Mouse (Mus musculus) layer of hippocampus, adult 9-11 months (tissue): ENCODE results near the gene Mpeg1.

Experiments
- DNase-seq: peaks from one replicate; pipeline ENCODE4 v3.0.0; 2022

Gene Mpeg1

DNA sequence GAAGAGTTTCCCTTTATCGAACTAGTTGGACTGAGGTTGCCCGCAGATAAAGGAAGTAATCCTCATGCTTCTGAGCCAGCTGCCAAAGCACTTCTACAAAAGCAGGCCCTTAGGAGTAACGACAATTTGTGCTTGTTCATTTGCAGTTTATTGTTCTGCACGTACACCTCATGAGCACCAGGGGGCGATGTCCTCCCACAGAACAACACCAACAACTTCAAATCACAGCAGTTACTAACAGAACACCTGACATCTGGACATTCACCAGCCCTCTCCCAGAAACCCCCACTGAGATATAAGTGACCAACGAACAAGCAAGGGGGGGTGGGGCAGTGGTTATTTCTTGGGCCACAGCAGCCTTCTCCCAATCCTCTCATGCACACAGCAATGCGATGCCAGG, 5.6 kb downstream of the Mpeg1 start:
- peak; percentile 81 for DNase-seq

DNA sequence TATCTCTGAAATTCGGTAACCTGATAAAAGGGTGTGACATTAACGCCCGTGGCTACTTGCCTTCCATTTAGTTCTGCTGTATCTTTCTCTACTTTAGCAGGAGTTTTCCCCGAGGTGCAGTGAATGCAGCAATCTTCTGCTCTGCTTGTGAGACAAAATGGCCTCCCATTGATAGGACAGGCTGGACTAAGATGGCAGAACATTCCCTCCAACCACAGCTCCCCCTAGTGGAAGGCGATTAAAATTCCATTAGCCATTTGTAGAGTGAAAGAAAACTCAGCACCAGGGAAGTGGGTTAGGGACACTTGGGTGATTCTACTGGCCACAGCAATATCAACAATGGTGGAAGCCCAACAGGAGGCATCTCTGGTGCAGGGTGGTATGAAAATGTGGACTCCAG, 6.9 kb downstream of the Mpeg1 start:
- peak; percentile 19 for DNase-seq

DNA sequence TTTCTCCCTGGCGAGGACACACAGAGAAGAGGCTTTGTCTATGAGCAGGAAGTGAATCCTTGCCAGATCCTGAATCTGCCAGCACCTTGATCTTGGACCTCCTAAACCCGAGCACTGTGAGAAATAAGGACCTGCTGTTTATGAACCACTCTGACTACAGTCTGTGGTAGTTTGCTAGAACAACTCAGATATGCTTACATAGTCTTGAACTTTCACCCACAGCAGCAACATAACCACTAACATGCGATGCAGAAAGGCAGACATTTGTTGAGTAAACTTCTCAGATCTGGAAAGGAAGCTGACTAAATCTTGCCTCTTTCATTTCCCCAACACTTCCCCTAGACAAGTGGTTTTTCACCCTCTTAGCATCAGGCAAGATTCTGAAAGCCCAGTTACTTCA, 11.3 kb downstream of the Mpeg1 start:
- DNase-seq = no peak

DNA sequence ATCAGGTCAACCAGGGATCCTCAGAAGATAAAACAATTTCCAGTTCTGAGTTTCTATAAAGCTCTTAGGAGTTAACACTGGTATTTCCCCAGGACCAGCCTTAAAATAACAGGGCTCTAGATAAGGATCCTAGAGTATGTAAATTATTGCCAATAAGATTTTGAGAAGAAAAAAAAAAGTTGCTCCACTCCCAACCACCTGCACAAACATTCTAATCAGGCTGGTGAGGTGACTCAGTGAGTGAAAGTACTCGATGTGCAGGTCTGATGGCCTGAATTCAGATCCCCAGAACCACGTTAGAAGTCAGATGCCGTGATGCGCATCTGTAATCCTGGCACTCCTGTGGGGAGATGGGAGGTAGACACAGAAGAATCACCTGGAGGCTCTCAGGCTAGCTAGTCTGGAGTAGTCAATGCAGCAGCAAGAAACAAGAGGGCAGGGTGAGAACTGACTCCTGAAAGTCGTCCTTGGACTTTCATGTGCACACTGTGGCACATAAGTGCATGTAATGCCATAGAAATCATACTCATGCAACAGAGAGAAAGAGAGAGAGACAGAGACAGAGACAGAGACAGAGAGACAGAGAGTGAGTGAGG, 11.9 kb downstream of the Mpeg1 start:
- DNase-seq = no peak

DNA sequence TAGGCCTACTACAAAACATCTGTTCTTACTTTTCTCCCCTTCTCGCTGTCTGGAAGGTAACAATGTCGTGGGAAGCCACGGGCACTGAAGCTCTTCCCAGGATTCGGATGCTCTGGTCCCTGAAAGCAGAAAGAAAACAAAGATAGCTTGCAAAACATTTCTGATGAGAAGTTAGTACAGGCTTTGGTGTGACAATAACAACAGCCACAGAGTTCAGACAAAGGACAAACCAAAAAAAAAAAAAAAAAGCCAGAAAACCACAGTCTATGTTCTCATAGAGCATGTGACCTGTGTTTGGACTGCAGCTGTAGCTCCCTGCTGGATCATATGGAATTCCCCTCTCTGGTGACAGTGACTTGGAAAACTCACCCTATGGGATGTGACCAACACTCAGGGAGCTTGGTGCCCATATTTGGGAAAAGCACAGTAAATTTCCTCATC, 12.6 kb downstream of the Mpeg1 start:
- DNase-seq = no peak

DNA sequence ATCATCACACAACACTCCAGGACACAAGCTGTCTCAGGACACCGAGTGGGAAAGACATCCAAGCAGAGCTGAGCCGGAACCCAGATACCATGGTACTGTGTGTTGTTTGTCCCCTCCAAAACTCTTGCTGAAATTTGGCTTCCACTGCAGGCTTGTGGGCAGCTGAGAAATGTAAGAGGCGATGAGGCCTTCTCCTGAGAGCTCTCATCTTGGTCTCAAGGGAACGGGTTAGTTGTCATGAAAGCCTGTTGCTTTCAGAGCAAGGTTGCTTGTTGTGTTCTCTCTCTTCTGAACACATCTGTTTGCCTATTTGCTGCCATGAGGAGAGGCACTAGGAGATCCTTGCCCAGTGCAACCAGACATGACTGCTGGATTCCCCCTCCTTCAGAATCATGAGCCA, 13.4 kb downstream of the Mpeg1 start:
- no peak for DNase-seq

DNA sequence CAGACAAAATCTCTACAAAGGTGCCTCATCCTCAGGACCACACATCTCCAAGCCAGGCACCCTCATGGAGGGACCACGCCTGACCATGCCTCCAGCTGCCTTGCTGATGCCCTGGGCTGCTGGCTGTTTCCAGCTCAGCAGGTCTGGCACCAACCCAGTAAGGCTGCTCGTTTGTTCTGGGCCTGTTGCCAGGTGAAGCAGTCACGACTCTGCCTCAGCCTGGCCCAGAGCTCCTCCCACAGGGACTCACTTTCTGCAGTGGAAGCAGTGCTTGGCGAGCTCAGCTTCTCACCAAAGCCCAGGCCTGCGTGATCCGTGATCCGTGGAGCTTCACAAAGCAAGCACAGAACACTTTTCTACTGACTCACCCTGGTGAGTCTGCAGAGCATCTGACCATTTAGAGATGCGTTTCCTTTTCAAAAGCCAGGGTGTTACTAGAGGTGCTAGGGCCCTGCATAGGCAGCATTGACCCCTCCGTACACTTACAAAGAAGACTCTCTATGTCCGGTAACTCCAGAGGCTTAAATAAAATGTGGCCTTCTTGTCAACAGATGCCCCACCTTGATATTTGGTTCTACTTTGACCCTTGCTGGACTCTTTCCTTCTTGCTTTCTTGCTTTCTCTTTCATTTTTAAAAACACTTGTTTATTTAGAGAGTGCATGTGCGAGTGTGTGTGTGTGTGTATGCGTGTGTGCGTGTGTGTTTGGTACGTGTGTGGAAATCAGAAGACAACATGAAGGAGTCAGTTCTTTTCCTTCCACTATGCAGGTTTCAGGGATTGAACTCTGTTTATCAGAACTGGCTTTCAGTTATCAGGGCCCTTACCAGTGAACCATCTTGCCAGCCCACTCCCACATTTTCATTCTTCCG, 15.0 kb downstream of the Mpeg1 start:
- DNase-seq = peak; percentile 95

DNA sequence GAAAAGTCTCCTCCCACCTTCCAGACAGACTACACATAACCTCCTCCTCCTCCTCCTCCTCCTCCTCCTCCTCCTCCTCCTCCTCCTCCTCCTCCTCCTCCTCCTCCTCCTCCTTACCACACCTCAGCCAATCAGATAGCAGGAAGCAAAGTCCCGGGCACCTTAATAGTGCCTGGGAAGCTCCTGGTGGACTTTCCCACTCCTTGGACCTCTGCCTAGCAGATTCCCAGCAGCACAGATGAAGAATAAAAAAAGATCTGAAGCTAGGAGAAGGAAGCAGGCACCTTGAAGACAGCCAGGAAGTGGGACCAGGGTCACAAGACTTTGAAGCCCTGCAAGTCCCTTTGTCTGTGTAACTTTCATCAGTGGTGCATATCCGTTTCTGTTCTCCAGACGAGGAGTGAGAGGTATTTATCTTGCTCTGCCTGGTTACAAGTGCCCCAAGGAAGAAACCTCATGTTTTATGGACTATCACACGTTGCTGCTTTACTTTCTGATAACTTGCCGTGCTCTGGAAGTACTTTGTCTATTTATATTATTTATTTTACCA, 16.2 kb downstream of the Mpeg1 start:
- DNase-seq = no peak

DNA sequence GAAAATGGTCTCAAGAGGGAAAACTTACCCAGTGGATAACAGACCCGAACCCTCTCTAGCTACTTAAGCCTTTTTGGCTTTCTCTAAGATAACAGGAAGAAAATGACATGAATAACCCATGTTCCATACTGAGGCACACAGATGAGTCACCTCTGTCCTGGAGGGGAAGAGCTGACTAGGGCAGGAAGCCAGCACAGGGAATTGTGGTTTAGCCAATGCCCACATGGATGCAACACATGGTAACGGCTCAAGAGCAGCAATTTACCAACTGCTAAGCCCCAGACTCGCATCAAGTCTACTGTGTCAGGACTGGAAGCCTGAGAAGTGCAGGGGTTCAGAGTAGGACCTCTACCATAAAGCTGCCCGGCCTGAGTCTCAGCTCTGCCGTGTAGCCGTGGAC, 17.8 kb downstream of the Mpeg1 start:
- DNase-seq = no peak

DNA sequence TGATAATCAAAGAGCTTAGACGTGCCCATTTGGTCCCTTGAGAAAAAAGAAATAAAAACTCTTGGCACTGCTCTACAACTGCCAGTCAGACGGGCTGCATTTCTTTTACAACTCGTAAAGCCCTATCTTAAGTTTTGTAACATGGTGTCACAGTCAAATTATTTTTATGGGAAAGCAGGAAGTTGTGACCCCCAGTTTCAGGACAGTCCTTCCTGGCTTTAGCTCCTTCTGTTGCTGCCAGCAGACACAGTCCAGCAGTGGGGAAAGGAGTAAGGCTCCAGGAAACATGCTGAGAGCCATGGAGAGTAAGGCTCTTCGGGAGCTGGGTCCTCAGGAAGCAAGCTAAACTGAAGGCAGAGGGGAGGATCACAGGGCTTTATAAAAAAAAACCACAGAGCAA, 23.2 kb downstream of the Mpeg1 start:
- DNase-seq = no peak

DNA sequence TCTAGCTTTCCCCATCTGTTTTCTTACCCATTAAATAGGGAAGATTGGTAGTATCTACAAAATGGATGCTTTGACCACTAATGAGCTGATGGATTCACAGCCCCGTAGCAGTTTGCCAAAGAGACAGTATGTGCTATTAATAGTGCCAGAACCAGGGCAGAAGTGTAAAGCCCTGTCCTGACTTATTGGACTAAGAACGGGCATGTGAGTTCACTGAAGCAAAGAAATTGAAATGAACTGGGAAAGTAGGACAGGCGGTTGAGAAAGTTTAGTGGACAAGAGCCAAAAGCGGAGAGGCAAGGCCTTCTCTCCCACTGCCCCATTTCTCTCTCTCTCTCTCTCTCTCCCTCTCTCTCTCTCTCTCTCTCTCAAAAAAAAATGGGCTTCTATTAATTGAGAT, 23.6 kb downstream of the Mpeg1 start:
- no peak for DNase-seq

DNA sequence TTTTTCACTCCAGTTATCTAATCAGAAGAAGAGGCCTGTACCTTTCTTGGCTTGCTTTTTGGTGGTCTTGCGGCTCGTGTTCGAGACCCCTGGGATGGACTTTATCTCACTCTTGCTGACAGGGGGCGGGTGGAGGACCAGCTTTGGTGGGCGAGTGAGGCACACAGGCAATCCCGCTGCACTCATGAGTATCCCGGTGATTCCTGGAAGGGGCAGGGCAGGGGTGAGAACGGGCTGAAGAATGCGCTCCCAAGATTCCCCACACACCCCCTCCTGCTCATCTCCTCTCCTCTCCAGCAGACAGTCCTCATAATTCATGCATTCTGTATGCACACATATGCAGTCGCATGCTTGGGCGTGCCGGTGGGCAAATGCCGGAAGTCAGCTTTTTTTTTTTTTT, 24.6 kb downstream of the Mpeg1 start:
- DNase-seq = no peak

DNA sequence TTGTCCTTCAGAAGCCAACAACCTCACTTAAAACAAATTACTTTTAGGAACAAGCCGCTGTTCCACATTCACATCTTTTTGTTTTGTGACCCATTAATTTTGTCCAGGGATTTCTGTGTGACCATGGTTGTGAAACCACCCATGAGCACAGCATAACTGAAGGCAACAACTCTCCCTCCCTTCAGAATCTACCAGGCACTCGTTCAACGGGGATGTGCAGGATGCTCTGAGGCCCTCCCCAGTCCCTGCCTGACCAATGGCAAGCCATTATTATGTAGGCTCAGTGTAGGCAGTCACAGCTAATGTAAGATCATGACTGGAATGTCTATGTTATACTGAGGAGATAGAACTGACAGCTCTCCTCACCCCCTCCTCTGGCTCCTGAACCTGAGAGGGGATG, 25.1 kb downstream of the Mpeg1 start:
- no peak for DNase-seq

DNA sequence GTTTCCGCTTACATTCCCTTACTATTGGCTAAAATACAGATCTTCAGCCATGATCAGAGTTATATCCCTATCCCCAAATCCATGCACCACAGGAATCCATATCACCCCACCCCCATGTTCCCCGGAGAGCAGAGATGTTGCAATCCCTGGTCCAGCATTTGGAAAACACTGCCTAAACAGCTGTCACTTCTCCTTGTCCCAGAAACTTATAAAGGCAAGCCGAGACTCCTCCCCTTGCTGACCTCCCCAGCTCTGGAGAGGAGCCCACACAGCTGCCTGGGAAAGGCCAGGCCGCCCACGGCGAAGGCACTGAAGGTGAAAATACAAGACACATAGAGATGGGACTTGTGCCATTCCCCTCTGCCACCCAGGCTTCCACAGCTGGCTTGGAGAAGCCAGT, 26.3 kb downstream of the Mpeg1 start:
- DNase-seq = peak; percentile 50

DNA sequence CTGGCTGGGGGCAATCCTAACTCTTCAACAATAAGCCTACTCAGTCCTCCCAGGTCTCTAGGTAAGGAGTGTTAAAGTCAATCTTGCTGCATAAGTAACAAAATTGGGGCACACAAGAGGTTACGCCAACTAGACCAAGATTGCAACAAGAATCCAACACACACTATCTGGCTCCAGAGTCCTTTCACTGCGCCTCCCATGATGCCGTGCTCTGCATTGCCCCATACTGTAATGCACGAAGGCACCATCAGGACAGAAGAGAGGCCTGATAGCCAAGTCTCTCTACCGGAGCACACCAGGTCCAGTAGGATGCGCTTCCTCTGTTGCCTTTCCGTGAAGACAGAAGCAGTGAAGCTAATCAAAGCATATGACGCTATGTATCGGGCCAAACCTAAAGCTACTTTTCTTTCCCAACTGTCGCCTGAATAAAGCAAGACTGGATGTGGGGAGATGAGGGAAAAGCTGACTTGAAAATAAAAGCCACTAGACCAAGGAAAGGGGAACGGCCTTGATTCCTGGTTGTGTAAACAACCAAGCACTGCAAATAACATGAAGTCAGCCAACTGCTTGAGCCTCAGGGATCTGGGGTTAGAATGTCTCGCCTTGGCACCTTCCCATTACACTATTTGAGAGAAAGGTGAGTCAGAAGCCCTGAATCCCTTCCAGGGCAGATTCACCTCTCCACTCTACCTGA, 27.1 kb downstream of the Mpeg1 start:
- DNase-seq = no peak

DNA sequence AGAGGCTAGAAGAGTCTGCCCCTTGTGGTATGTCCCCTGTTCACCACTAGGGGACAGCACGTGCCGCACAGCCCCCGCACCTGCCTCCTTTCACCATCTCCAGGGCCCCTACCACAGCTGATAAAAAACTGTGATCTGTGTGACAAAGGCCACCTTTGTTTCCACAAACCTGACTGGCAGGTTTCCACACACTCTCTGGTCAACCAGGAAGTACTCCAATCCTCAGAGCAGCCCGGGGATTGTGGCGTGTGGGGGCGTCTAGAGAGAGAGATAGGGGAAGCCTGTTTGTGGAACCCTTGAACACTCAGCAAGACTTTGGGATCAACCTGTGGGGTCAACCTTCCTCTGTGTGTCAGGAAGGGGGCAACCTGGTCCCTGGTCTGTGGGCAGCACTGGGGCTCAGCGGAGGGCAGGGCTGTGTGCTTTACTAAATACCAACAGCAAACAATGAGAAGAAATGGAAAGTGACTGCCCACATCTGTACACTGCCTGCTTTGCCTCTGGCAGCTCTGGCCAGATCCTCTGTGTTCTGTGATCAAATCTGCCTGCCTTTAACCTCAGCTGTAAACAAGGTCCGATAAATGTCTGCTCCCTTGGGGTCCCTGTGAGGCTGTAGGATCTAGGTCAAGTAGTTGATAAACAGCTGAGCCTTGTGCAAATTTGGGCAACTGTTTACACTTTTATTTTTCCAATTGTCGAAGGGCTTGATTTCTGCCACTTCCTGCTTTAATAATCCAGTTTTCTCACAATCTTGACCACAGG, 27.8 kb downstream of the Mpeg1 start:
- DNase-seq = no peak

DNA sequence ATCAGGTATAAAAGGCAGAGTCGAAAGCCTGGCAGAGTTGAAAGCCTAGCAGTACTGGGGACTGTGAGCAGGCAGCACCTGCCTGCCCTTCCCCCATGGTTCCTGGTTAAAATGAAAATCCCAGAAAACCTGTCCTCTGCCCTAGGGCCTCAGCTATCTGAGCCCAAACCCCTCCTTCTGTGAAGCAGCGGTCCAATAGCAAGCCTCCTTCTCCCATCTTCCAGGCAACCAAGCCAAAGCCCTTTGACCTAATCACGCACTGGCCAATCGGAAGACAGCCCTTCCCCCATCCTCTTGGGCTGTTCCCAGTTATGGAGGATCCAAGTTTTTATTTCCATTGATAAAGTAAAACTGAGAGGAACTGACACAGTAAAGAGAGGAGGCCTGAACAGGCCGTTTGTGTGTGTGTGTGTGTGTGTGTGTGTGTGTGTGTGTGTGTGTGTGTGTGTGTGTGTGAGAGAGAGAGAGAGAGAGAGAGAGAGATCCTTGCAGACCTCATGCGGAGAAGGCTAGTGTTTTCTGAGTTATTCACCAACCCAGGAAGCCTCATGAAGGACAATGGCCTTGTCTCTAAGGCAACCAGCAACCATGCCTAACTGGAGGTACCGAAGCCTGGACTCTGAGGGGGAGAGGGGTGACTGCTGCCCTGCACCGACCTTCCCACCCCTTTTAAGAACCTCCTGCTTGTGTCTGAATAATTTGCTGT, 28.5 kb downstream of the Mpeg1 start:
- DNase-seq = no peak

DNA sequence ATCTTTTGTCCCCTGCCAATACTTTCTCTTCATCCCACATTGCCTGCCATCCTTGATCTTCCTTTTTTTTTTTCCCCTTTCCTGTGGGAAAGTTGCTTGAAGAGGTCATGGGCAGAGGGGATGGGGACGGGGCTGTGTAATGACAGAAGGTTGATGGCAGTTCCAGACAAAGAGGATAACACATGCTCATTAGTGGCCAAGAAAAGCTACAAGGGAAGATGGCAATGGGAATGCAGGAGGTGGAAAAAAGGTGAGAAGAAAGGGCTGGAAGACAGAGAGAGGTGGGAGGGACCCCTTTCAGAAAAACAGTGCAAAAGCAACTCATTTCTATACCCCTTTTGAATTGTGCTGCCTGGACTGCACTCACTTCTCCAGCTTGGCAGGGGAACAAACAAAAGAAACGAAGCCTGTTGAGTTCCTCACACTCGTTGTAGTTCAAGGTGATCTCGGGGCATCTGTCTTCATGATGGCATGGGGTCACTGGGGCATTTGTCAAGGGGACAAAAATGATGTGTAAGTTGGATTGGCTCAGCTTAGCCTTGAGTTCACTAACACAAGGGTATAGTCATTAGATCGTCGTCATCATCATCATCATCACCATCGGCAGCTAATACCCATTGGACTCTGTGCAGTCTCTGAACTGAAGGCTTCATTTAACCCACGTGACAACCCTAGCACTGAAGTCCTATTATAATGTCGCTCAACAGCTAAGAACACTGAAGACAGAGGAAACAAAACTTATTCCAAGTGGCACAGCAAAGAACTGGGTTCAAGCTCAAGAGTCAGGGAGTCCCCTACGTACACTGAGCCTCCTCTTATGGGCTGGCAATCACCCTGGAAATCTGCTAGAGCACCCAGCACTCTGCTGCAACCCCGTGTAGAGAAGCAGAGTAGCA, 29.3 kb downstream of the Mpeg1 start:
- no peak for DNase-seq

DNA sequence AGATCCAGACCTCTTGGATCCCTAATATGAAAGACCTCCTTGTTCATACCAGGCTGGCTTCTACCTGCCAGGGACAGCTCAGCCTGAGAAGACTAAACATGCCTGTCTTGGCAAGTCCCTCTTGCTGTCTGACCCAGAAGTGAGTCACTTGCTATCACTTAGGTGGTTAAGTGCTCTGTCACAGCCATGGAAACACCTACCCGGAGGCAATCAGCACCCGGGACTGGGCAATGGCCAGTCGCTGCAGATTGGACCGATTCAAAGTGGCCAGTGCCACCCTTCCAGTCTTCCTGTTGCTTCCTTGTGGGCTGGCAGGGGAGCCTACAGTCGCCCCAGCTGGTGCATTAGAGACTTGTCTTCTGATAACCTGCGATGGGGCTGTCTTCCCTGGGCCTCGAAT, 31.1 kb downstream of the Mpeg1 start:
- no peak for DNase-seq

DNA sequence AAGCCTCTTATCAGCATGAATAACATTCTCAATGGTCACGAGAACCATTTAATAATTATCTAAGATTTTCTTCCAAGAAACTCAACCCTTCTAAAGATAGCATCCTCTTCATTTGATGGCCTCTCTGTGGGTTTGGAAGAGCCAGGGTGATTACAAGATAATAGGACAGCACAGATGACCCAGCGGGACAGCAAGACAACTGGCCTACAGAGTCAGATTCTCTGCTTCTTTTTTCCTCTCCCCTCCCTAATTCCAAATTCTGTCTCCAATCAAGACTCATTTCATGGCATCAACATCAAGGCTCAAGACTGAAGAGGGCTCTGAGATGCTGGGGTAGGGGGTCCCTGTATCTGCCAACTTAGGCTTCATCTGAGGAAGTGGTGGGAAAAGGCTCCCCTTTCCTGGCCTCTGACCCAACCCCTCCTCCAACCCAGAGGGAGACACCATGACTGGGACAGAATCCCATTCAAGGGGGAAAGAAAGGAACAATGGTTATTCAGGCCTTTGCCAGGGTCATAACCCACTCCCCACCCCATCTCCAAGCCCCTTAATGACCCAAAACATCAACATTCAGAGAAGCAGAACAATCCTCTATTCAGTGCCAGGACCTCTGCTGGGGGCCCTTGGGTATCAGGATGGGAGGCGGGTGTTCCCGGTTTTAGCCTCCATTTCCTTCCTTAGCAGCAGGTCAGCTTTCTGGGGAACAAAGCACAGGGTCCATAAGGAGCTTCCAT, 33.0 kb downstream of the Mpeg1 start:
- no peak for DNase-seq

DNA sequence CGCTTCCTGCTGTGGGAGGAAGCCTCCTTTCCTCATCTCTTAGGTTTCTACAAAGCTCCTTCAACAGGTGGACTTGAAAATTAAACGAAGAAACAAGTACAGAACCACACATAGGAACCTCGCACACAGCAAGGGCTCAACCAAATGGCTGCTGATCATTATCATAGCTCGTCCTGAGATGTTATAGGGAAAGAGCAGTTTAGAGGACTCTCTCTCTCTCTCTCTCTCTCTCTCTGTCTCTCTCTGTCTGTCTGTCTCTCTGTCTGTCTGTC, 33.5 kb downstream of the Mpeg1 start:
- no peak for DNase-seq
